Mouse (Mus musculus) embryo, embryonic 9.5 days (tissue): ENCODE results near the gene Med16.
"Not testable (repeated sequence)": the region's sequence is repeated elsewhere in the genome, so short reads cannot be mapped to it uniquely, and the experiment has no call there.

ENCODE experiments used
- DNase-seq: peaks from one replicate; pipeline ENCODE4 v3.0.0-alpha.2; 2017; ENCODE audit errors: extremely low spot score

Gene Med16

GRCm38 (mm10) chr10:79884938-79885337 lies 23.8 kb downstream of the Med16 start:
- not testable (repeated sequence) for DNase-seq

- DNase-seq = no peak
These were observed 24.3 kb downstream of the Med16 start for GRCm38 (mm10) chr10:79884446-79884845.

- DNase-seq = peak; percentile 80
These were observed 25.2 kb downstream of the Med16 start for GRCm38 (mm10) chr10:79883297-79884084.

- no peak for DNase-seq
These were observed 26.7 kb downstream of the Med16 start for GRCm38 (mm10) chr10:79881981-79882380.

GRCm38 (mm10) chr10:79880721-79881120 lies 28.0 kb downstream of the Med16 start:
- no peak for DNase-seq

- no peak for DNase-seq
These were observed 29.2 kb downstream of the Med16 start for GRCm38 (mm10) chr10:79879527-79879926.

- no peak for DNase-seq
These were observed 31.0 kb downstream of the Med16 start for GRCm38 (mm10) chr10:79877757-79878156.

GRCm38 (mm10) chr10:79877174-79877573 lies 31.5 kb downstream of the Med16 start:
- DNase-seq = no peak

- peak; percentile 82 for DNase-seq
These were observed 34.3 kb downstream of the Med16 start, which contains the start of the genes Prtn3 and Plppr3 for GRCm38 (mm10) chr10:79874290-79874862. Gene Prtn3 (plus strand): TSS chr10:79874476. Gene Plppr3 (minus strand): TSS chr10:79874634.

GRCm38 (mm10) chr10:79873715-79874289 lies 34.9 kb downstream of the Med16 start:
- peak; percentile 51 for DNase-seq

- no peak for DNase-seq
These were observed 35.4 kb downstream of the Med16 start for GRCm38 (mm10) chr10:79873313-79873712.

GRCm38 (mm10) chr10:79872862-79873261 lies 35.9 kb downstream of the Med16 start:
- no peak for DNase-seq

GRCm38 (mm10) chr10:79871845-79872244 lies 36.9 kb downstream of the Med16 start:
- DNase-seq = no peak

GRCm38 (mm10) chr10:79866601-79867000 lies 42.1 kb downstream of the Med16 start:
- DNase-seq = no peak

GRCm38 (mm10) chr10:79865801-79866295 lies 42.9 kb downstream of the Med16 start:
- DNase-seq = no peak

GRCm38 (mm10) chr10:79865189-79865601 lies 43.5 kb downstream of the Med16 start:
- no peak for DNase-seq

GRCm38 (mm10) chr10:79864351-79865188 lies 44.2 kb downstream of the Med16 start:
- no peak for DNase-seq

- no peak for DNase-seq
These were observed 45.8 kb downstream of the Med16 start for GRCm38 (mm10) chr10:79862925-79863324.

GRCm38 (mm10) chr10:79862049-79862788 lies 46.5 kb downstream of the Med16 start:
- no peak for DNase-seq

- no peak for DNase-seq
These were observed 47.3 kb downstream of the Med16 start for GRCm38 (mm10) chr10:79861230-79862048.
